Mouse (Mus musculus): ENCODE results near the gene Skp1a. TPM values are rescaled to one million over a fixed set of nuclear protein-coding genes. Genes with fewer than 3 reads are reported as not detected.
A peak's percentile ranks its signal among the peaks of the same experiment; 100 is the strongest.

The Skp1a gene
- total RNA-seq, 2 experiments from 2014 or later = 239 to 266 TPM

- no peak for DNase-seq
- intact Hi-C loops (cut with DNase I) = no loop called here
These were observed 20.9 kb downstream of the Skp1a start for GRCm38 (mm10) chr11:52252692-52253091.

GRCm38 (mm10) chr11:52253674-52254375 is 22.0 kb downstream of the Skp1a start:
- intact Hi-C loops (cut with DNase I) = loop anchor here (1.0 to 2.0 kb wide), 2 partner anchors 43 to 89 kb away; no protein-coding TSS in a partner anchor
- DNase-seq = peak; percentile 84 to 86

- DNase-seq = no peak
- intact Hi-C loops (cut with DNase I) = loop anchor here (2.0 kb wide), 1 partner anchor 88 kb away; no protein-coding TSS in a partner anchor
These were observed 23.3 kb downstream of the Skp1a start for GRCm38 (mm10) chr11:52255077-52255476.

- intact Hi-C loops (cut with DNase I) = no loop called here
These were observed 25.6 kb downstream of the Skp1a start for GRCm38 (mm10) chr11:52257376-52257775.

GRCm38 (mm10) chr11:52258711-52259110 is 26.9 kb downstream of the Skp1a start:
- intact Hi-C loops (cut with DNase I) = no loop called here
- DNase-seq = no peak

More at GRCm38 (mm10) chr11:52257376-52257775, 25.6 kb downstream of the Skp1a start:
- DNase-seq = no peak

- intact Hi-C loops (cut with DNase I) = no loop called here
- no peak for DNase-seq
These were observed 29.1 kb downstream of the Skp1a start for GRCm38 (mm10) chr11:52260878-52261277.

GRCm38 (mm10) chr11:52261937-52262336 is 30.1 kb downstream of the Skp1a start:
- peak; percentile 68 to 79 for DNase-seq
- intact Hi-C loops (cut with DNase I) = loop anchor here (1.0 kb wide), 1 partner anchor 81 kb away; no protein-coding TSS in a partner anchor

GRCm38 (mm10) chr11:52262338-52262737 is 30.5 kb downstream of the Skp1a start:
- intact Hi-C loops (cut with DNase I) = loop anchor here (1.0 kb wide), 1 partner anchor 81 kb away; no protein-coding TSS in a partner anchor
- no peak for DNase-seq

- DNase-seq = no peak
- intact Hi-C loops (cut with DNase I) = no loop called here
These were observed 33.1 kb downstream of the Skp1a start for GRCm38 (mm10) chr11:52264871-52265270.

- no peak for DNase-seq
- intact Hi-C loops (cut with DNase I) = no loop called here
These were observed 34.0 kb downstream of the Skp1a start for GRCm38 (mm10) chr11:52265616-52266307.

- intact Hi-C loops (cut with DNase I) = no loop called here
- DNase-seq = no peak
These were observed 35.5 kb downstream of the Skp1a start for GRCm38 (mm10) chr11:52267271-52267670.

- peak in 1 of 2 experiments; percentile 33 for DNase-seq
- intact Hi-C loops (cut with DNase I) = loop anchor here (2.0 kb wide), 1 partner anchor 15 kb away; the partner anchor contains the start of gene Tcf7
These were observed 36.5 kb downstream of the Skp1a start for GRCm38 (mm10) chr11:52268104-52268835.

GRCm38 (mm10) chr11:52269841-52270240 is 38.0 kb downstream of the Skp1a start:
- DNase-seq = peak; percentile 52 to 58
- intact Hi-C loops (cut with DNase I) = loop anchor here (2.0 kb wide), 1 partner anchor 13 kb away; the partner anchor contains the start of gene Tcf7

GRCm38 (mm10) chr11:52271765-52272495 is 40.1 kb downstream of the Skp1a start:
- intact Hi-C loops (cut with DNase I) = no loop called here
- no peak for DNase-seq

GRCm38 (mm10) chr11:52272619-52273018 is 40.8 kb downstream of the Skp1a start:
- intact Hi-C loops (cut with DNase I) = no loop called here
- DNase-seq = no peak

- peak; percentile 41 for DNase-seq
- intact Hi-C loops (cut with DNase I) = no loop called here
These were observed 41.6 kb downstream of the Skp1a start for GRCm38 (mm10) chr11:52273183-52273941.

- no peak for DNase-seq
- intact Hi-C loops (cut with DNase I) = no loop called here
These were observed 42.1 kb downstream of the Skp1a start for GRCm38 (mm10) chr11:52273942-52274330.

- intact Hi-C loops (cut with DNase I) = no loop called here
- DNase-seq = no peak
These were observed 42.8 kb downstream of the Skp1a start for GRCm38 (mm10) chr11:52274456-52275112.

- no peak for DNase-seq
- intact Hi-C loops (cut with DNase I) = no loop called here
These were observed 43.6 kb downstream of the Skp1a start for GRCm38 (mm10) chr11:52275366-52275765.
